In the genomic region with DNA sequence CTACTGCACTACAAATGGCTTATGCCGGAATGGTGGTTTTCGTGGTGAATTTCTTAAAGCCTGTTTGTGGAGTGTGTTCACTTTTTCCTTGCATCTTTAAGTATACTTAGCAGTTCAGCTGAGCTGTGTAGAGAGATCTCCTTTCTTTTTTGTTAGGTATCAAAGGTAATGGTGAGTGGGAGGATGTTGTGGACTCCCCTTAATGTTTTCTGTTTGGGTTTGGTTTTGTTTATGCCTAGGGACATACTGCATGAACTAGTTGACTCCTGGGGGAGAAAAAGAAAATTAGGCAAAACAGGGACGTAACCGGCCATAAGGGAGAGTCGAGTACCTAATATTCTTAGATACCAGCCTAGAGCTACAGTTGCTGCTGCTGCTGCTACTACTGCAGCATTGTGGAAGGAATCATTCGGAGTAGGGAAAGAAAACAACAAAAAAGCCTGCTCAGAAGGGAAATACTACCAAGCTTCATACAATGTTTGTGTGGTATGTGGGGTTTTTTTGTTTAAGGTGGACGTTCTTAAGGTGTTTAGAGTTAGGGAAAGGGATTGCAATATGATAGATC, we compare ENCODE assay signal across 8 mouse cellular contexts. TPM values are rescaled to one million over a fixed set of nuclear protein-coding genes. Genes with fewer than 3 reads are reported as not detected.
DNase-seq lines count a peak whose midpoint lies in the region; ATAC-seq and TF ChIP-seq lines count a peak whose summit lies in the region.

No protein-coding gene starts in this region.

- H3K27me3 ChIP-seq in heart, embryonic 10.5 days (ENCODE audit: insufficient read depth, poor library complexity, severe bottlenecking), result no peaks in the 10 kb centered on the region
- H3K27me3 ChIP-seq in G1E (ENCODE audit: insufficient read depth, low read length), result no peaks in the 10 kb centered on the region
- H3K27me3 ChIP-seq in forebrain, embryonic 16.5 days (replicated peaks; ENCODE audit: control insufficient read depth, insufficient read depth, low read length), result no peaks in the 10 kb centered on the region
- H3K27me3 ChIP-seq in liver, embryonic 16.5 days (ENCODE audit: control insufficient read depth, insufficient read depth, low read depth, low read length), result no peaks in the 10 kb centered on the region

- 14% methylated on average over 7 of the region's 7 CpGs for WGBS in heart, embryonic 10.5 days
- under 1% methylated on average over 7 of the region's 7 CpGs for WGBS in forebrain, embryonic 16.5 days
- WGBS in liver, embryonic 16.5 days (ENCODE audit: insufficient replicate concordance), result 24% methylated on average over 7 of the region's 7 CpGs

- peak overlapping the region; percentile 99 for H3K27ac ChIP-seq in heart, embryonic 10.5 days
- H3K27ac ChIP-seq in forebrain, embryonic 16.5 days (ENCODE audit: low read length), result peak overlapping the region; percentile 100
- no peak overlapping the region for H3K27ac ChIP-seq in liver, embryonic 16.5 days (ENCODE audit: low read length)

- no peaks in the 10 kb centered on the region for H3K36me3 ChIP-seq in heart, embryonic 10.5 days
- H3K36me3 ChIP-seq in G1E (replicated peaks), result peaks cover 13% of the 10 kb centered on the region
- H3K36me3 ChIP-seq in forebrain, embryonic 16.5 days (ENCODE audit: control insufficient read depth, insufficient read depth), result no peaks in the 10 kb centered on the region
- H3K36me3 ChIP-seq in liver, embryonic 16.5 days (ENCODE audit: control insufficient read depth, insufficient read depth), result no peaks in the 10 kb centered on the region

- peak overlapping the region; percentile 98 for H3K9ac ChIP-seq in forebrain, embryonic 16.5 days (replicated peaks; ENCODE audit: low read depth, low read length)
- H3K9ac ChIP-seq in liver, embryonic 16.5 days (ENCODE audit: low read depth, low read length), result peak overlapping the region; percentile 86

- TF ChIP-seq CTCF in G1E (IDR thresholded peaks at IDR 0.05; ENCODE audit: low read depth, low read length), result no peak

- ATAC-seq in G1E (ENCODE audit: extremely low read depth, insufficient number of reproducible peaks, low FRiP score, poor library complexity, severe bottlenecking), result no peak
- ATAC-seq in forebrain, embryonic 16.5 days, result no peak
- no peak for ATAC-seq in liver, embryonic 16.5 days (ENCODE audit: low read depth)
- no peak for ATAC-seq in frontal cortex, adult (ENCODE audit: low TSS enrichment)

- peak overlapping the region; percentile 82 for H3K4me2 ChIP-seq in forebrain, embryonic 16.5 days (ENCODE audit: low read length)
- peak overlapping the region; percentile 84 for H3K4me2 ChIP-seq in liver, embryonic 16.5 days (ENCODE audit: low read depth, low read length)

- H3K4me1 ChIP-seq in heart, embryonic 10.5 days, result peaks cover 17% of the 10 kb centered on the region; the same call in 1 of the 2 replicates
- peaks cover 26% of the 10 kb centered on the region for H3K4me1 ChIP-seq in G1E (ENCODE audit: insufficient read depth, low read depth, low read length)
- H3K4me1 ChIP-seq in forebrain, embryonic 16.5 days (replicated peaks; ENCODE audit: control insufficient read depth, insufficient read depth, low read length), result peaks cover 14% of the 10 kb centered on the region
- H3K4me1 ChIP-seq in liver, embryonic 16.5 days (ENCODE audit: control insufficient read depth, low read depth, low read length), result peaks cover 20% of the 10 kb centered on the region

- H3K9me3 ChIP-seq in heart, embryonic 10.5 days, result no peaks in the 10 kb centered on the region
- H3K9me3 ChIP-seq in G1E (replicated peaks), result no peaks in the 10 kb centered on the region
- H3K9me3 ChIP-seq in forebrain, embryonic 16.5 days (ENCODE audit: control insufficient read depth, low read length), result no peaks in the 10 kb centered on the region
- H3K9me3 ChIP-seq in liver, embryonic 16.5 days (replicated peaks; ENCODE audit: control insufficient read depth, low read length), result no peaks in the 10 kb centered on the region

- peak overlapping the region; percentile 90 for H3K4me3 ChIP-seq in heart, embryonic 10.5 days
- peak overlapping the region; percentile 90 for H3K4me3 ChIP-seq in G1E (ENCODE audit: low read depth, low read length)
- H3K4me3 ChIP-seq in forebrain, embryonic 16.5 days (replicated peaks; ENCODE audit: low read length), result peak overlapping the region; percentile 92
- peak overlapping the region; percentile 95 for H3K4me3 ChIP-seq in liver, embryonic 16.5 days (ENCODE audit: low read depth, low read length)

- no peak for DNase-seq in heart, embryonic 10.5 days (ENCODE audit: low spot score)
- DNase-seq in heart, adult 8-10 months (ENCODE audit: low spot score), result no peak
- no peak for DNase-seq in G1E (ENCODE audit: low spot score)
- DNase-seq in urinary bladder, postnatal 25 days (ENCODE audit: low spot score), result no peak
- no peak for DNase-seq in adrenal gland, postnatal 14 days

RNA-seq across cellular contexts. Expression of a gene that starts 1.5 kb away (rescaled TPM):
- polyA plus RNA-seq in heart, embryonic 10.5 days (2016; fragmentation: Nextera tagmentation; extraction: Ambion mirVana), result 5.2 and 5.5 TPM in 2 replicates
- 1 to 10 TPM; 7.1 to 8.2 (median 7.7) TPM for total RNA-seq in heart, adult 8-10 months (2022)
- total RNA-seq in G1E (2014; fragmentation: Nextera tagmentation) (85.9 and 92.2 TPM in 2 replicates), G1E (2017) (37.4 and 45.4 TPM in 2 replicates)
- polyA plus RNA-seq in G1E (2012), result 19.0 and 20.6 TPM in 2 replicates
- 12.2 and 16.2 TPM in 2 replicates for polyA plus RNA-seq in forebrain, embryonic 16.5 days (2015; fragmentation: Nextera tagmentation; extraction: Ambion mirVana)
- polyA plus RNA-seq in liver, embryonic 16.5 days (2015; fragmentation: Nextera tagmentation; extraction: Ambion mirVana), result 1.0 and 1.2 TPM in 2 replicates
- 28.1 and 35.8 TPM in 2 replicates for total RNA-seq in adrenal gland, postnatal 14 days (2021)
